Mouse (Mus musculus) hindbrain, embryonic 15.5 days (tissue): ENCODE data around the gene Cfb. TPM values are rescaled to one million over a fixed set of nuclear protein-coding genes. Genes with fewer than 3 reads are reported as not detected.
A peak's percentile ranks its signal among the peaks of the same experiment; 100 is the strongest.

ENCODE experiments used
- ATAC-seq: fragments of 200-750 bp; cut with Nextera tagmentation; 2 replicates; pipeline ENCODE4 v1.8.0; 2017; ENCODE audit warnings: low read depth, moderate number of reproducible peaks, moderate TSS enrichment; ENCODE audit not compliant: low FRiP score
- H3K27ac ChIP-seq: fragments of 300-500 bp; sonication (generic); replicated peaks from 2 replicates; pipeline ENCODE4 v1.5.1; 2015; ENCODE audit warnings: mild to moderate bottlenecking, inconsistent platforms
- H3K27me3 ChIP-seq: fragments of 300-500 bp; sonication (generic); 2 replicates; pipeline ENCODE4 v1.6.1; 2015; ENCODE audit warnings: control low read depth, inconsistent platforms
- H3K36me3 ChIP-seq: fragments of 300-500 bp; sonication (generic); 2 replicates; pipeline ENCODE4 v1.6.1; 2015; ENCODE audit warnings: control low read depth, inconsistent platforms
- H3K4me1 ChIP-seq: fragments of 300-500 bp; sonication (generic); replicated peaks from 2 replicates; pipeline ENCODE4 v1.6.1; 2015; ENCODE audit warnings: control low read depth, inconsistent platforms
- H3K4me2 ChIP-seq: fragments of 300-500 bp; sonication (generic); 2 replicates; pipeline ENCODE4 v1.6.1; 2015; ENCODE audit warnings: moderate library complexity, mild to moderate bottlenecking, inconsistent platforms
- H3K4me3 ChIP-seq: fragments of 300-500 bp; sonication (generic); 2 replicates; pipeline ENCODE4 v1.5.1; 2015; ENCODE audit warnings: mild to moderate bottlenecking, inconsistent platforms
- H3K9ac ChIP-seq: fragments of 300-500 bp; sonication (generic); 2 replicates; pipeline ENCODE4 v1.6.1; 2015; ENCODE audit warnings: inconsistent platforms
- H3K9me3 ChIP-seq: fragments of 300-500 bp; sonication (generic); 2 replicates; pipeline ENCODE4 v1.6.1; 2016; ENCODE audit warnings: control low read depth, inconsistent platforms
- WGBS: fragments of 180-500 bp; shearing (Covaris S2); methylation state at CpG from one replicate; pipeline ENCODE4 v1.1.7; 2015; 5-methylcytosine and 5-hydroxymethylcytosine counted together
- polyA plus RNA-seq: library from polyadenylated mRNA; unstranded; fragments of >200 nt; fragmentation: Nextera tagmentation; extraction: Ambion mirVana; gene quantifications from 2 replicates; pipeline ENCODE4 v1.2.1, GENCODE M21; 2015

The Cfb gene
- polyA plus RNA-seq, 1 experiment from 2014 or later, result 2.5 TPM

DNA sequence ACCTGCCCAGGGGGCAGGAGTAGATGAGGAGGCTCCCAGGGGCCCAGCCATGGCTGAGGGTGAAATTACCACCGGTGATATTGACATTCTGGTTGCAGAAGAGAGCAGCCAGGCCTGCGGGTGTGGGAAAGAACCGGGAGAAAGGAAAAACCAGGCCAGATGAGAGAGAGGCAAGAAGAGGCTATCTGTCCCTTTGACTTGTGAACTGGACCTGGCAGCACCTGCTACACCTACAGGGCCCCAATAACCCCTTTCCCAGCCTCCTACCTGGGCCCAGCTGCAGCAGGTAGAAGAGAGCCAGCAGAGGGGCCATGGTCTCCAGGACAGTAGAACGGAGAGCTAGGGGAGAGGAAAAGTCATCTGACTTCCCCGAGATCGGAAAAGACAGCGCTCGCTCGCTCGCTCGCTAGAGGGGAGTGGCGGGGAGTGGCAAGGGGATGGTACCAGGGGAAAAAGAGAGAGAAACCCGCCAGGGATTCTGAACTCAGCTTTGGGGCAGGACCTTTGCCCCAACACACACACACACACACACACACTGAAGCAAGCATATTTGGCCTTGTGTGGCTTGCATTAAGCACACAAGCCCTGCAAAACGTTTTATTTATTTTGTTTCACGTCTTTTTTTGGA is 19.5 kb upstream of the Cfb start, which contains the start of gene Gm20547:
Gene Gm20547 (minus strand): TSS at position 360 of the 628 bp plus-strand sequence.
- no peak for ATAC-seq
- Histone ChIP-seq H3K36me3 (no peaks in the 10 kb centered on the region), H3K9ac (no peak within 1 kb of the TSS), H3K4me3 (no peak within 1 kb of the TSS), H3K27me3 (peaks cover 8% of the 10 kb centered on the region; the same call in 1 of the 2 replicates), H3K4me2 (no peak within 1 kb of the TSS), H3K4me1 (no peaks in the 10 kb centered on the region), H3K9me3 (no peaks in the 10 kb centered on the region), H3K27ac (no peak within 1 kb of the TSS)
- 9% methylated on average over 15 of the region's 15 CpGs for WGBS

- Histone ChIP-seq H3K4me3 (no peak overlapping the region), H3K9me3 (no peaks in the 10 kb centered on the region), H3K36me3 (no peaks in the 10 kb centered on the region), H3K27ac (no peak overlapping the region), H3K9ac (no peak overlapping the region), H3K27me3 (peaks cover 8% of the 10 kb centered on the region; the same call in 1 of the 2 replicates), H3K4me2 (no peak overlapping the region), H3K4me1 (no peaks in the 10 kb centered on the region)
- ATAC-seq, result no peak
These were observed 18.8 kb upstream of the Cfb start for GRCm38 (mm10) chr17:34881166-34881565.

DNA sequence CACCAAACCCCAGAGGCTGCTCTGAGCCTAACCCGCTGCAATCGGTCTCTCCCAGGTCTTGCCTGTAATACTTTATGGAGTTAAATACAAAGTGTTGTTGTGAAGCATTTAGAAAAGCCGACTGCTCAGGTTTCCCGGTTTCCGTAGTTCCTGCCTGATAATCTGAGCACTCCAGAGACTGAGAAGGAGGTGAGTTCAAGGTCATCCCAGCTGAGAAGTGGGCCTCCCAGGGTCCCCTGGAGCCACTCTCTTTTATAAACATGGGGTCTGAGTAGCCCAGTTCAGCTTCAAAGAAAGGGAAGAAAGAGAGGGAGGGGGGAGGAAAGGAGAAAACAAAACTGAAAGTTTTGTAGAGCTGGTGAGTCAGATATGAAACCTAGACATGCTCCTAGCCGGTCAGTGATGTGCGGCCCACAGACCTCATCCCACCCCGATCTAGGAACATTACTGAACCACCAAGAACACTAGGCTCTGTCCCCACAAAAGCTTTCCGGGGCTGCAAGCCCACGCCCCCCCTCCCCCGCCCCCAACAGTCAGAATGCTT is 17.1 kb upstream of the Cfb start, which contains the start of gene Zbtb12:
Gene Zbtb12 (plus strand): TSS at position 148 of the 544 bp plus-strand sequence.
- ATAC-seq, result no peak
- no peaks in the 10 kb centered on the region for H3K9me3 ChIP-seq
- 65% methylated on average over 11 of the region's 11 CpGs for WGBS

GRCm38 (mm10) chr17:34874321-34874720 is 12.0 kb upstream of the Cfb start:
- Histone ChIP-seq H3K9me3 (no peaks in the 10 kb centered on the region), H3K27me3 (no peaks in the 10 kb centered on the region), H3K4me2 (no peak overlapping the region), H3K4me1 (no peaks in the 10 kb centered on the region), H3K27ac (no peak overlapping the region), H3K9ac (no peak overlapping the region), H3K4me3 (no peak overlapping the region), H3K36me3 (no peaks in the 10 kb centered on the region)
- 95% methylated on average over 6 of the region's 6 CpGs for WGBS
- ATAC-seq, result no peak

More for the DNA sequence above, 17.1 kb upstream of the Cfb start, which contains the start of gene Zbtb12:
- H3K9ac ChIP-seq, result no peak within 1 kb of the TSS
- no peaks in the 10 kb centered on the region for H3K4me1 ChIP-seq
- H3K36me3 ChIP-seq, result no peaks in the 10 kb centered on the region
- H3K4me2 ChIP-seq, result no peak within 1 kb of the TSS
- peaks cover 8% of the 10 kb centered on the region; the same call in 1 of the 2 replicates for H3K27me3 ChIP-seq
- H3K27ac ChIP-seq, result no peak within 1 kb of the TSS
- H3K4me3 ChIP-seq, result no peak within 1 kb of the TSS

DNA sequence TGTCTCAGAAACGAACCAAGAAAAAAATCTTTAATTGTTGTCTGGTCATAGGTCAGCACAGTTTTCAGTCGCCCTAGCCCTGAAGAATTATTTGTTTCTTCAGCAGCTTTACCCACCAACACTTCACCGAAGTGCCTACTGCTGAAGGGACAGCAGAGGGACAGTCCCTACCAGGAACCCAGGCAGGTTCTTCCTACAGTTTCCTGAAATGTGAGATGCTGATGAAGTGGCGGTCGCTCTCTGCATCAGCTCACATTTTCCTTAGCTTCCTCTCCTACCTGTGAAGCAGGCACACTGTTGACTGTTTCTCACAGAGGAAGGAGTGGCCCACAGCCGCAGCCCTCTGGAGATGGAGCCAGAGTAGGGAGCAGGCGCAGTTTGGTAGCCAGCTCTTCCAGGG is 3.7 kb upstream of the Cfb start:
- Histone ChIP-seq H3K9ac (no peak overlapping the region), H3K27ac (no peak overlapping the region), H3K9me3 (no peaks in the 10 kb centered on the region), H3K4me2 (no peak overlapping the region), H3K36me3 (no peaks in the 10 kb centered on the region), H3K4me1 (no peaks in the 10 kb centered on the region), H3K4me3 (no peak overlapping the region), H3K27me3 (no peaks in the 10 kb centered on the region)
- 64% methylated on average over 7 of the region's 7 CpGs for WGBS
- ATAC-seq, result no peak

DNA sequence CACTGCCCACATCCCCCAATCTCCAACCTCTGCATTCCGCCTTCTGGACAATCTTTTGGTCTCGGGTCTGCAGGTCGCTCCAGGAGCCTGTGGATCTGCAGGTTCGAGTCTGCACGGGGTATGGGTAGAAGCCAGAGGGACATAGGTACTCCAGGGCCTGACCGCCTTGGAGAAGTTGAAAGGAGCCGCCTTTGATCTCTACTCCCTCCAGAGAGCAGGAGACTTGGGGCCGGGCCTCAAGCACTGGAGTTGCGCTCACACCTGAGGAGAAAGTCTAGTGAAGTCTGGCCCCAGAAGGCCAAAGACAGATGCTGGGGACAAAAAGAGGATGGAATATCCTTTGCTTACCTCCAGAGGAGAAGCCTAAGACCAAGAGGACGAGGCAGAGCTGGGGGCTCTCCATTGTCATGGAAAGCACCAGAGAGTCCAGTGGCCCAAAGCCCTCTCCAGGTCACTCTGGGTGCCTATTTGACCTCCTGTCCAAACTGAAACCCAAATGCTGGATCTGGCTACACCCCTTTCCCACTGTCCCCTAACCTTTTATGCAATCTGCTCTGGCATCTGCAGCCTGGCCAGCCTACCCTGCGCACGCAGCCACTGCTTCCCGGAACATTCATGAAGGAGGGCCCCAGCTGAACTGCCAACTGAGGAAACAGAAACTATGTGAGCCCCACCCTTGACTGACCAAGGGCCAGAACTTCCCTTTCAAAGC is 458 bp downstream of the Cfb start:
- Histone ChIP-seq H3K9me3 (no peaks in the 10 kb centered on the region), H3K4me1 (no peaks in the 10 kb centered on the region), H3K4me2 (no peak overlapping the region), H3K9ac (no peak overlapping the region), H3K27me3 (no peaks in the 10 kb centered on the region), H3K36me3 (no peaks in the 10 kb centered on the region), H3K27ac (no peak overlapping the region), H3K4me3 (no peak overlapping the region)
- WGBS, result 71% methylated on average over 13 of the region's 13 CpGs
- no peak for ATAC-seq

DNA sequence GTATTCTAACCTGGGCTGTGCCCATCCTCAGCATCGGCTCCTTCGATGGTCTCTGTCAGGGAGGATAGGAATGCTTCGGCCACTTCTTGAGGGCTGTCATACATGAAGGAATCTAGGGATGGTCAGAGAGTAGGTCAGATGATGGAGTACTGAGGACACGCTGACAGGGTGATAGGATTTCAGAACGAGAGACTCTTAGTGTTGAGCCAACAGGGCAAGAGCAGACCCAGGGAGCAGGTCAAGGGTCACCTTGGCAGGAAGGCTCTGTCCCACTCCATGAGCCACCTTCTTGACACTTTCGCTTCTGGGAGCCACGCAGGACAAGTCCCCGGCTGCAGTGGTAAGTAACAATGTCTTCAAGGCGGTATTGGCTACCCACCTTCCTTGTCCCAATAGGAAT is 1.8 kb downstream of the Cfb start:
- no peak for ATAC-seq
- no peak overlapping the region for H3K4me3 ChIP-seq
- 89% methylated on average over 9 of the region's 9 CpGs for WGBS
- H3K36me3 ChIP-seq, result peaks cover 10% of the 10 kb centered on the region
- H3K27ac ChIP-seq, result no peak overlapping the region
- H3K4me2 ChIP-seq, result no peak overlapping the region
- H3K9ac ChIP-seq, result no peak overlapping the region
- no peaks in the 10 kb centered on the region for H3K27me3 ChIP-seq
- no peaks in the 10 kb centered on the region for H3K4me1 ChIP-seq
- H3K9me3 ChIP-seq, result no peaks in the 10 kb centered on the region

DNA sequence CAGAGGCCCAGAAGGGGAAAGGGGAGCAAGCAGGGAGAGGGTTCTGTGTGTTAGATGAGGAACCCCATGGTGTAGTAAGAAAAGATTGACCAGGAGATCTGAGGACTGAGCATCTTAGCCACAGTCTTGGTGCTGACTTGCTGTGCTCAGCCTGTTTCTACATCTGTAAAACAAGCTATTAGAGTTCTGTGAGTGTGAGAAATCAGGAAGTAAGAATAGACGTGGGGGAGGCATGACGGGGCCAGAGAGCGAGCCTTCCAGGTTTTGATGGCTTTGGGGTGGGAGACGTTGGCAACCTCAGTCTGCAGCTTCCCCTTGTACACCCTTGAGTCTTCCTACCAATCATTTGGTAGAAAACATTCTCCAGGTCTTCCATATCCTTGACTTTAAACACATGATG is 3.6 kb downstream of the Cfb start:
- ATAC-seq, result no peak
- Histone ChIP-seq H3K4me2 (no peak overlapping the region), H3K9me3 (no peaks in the 10 kb centered on the region), H3K4me3 (no peak overlapping the region), H3K36me3 (peaks cover 27% of the 10 kb centered on the region), H3K27ac (no peak overlapping the region), H3K4me1 (no peaks in the 10 kb centered on the region), H3K9ac (no peak overlapping the region), H3K27me3 (no peaks in the 10 kb centered on the region)
- 87% methylated on average over 4 of the region's 4 CpGs for WGBS

- peaks cover 14% of the 10 kb centered on the region for H3K4me1 ChIP-seq
- no peak overlapping the region for H3K9ac ChIP-seq
- H3K9me3 ChIP-seq, result no peaks in the 10 kb centered on the region
- ATAC-seq, result no peak
- H3K27me3 ChIP-seq, result no peaks in the 10 kb centered on the region
- no peak overlapping the region for H3K4me3 ChIP-seq
- H3K36me3 ChIP-seq, result peaks cover 39% of the 10 kb centered on the region
- H3K27ac ChIP-seq, result no peak overlapping the region
- WGBS, result 44% methylated on average over 3 of the region's 3 CpGs
- H3K4me2 ChIP-seq, result no peak overlapping the region
These were observed 6.5 kb downstream of the Cfb start for GRCm38 (mm10) chr17:34855825-34856224.

DNA sequence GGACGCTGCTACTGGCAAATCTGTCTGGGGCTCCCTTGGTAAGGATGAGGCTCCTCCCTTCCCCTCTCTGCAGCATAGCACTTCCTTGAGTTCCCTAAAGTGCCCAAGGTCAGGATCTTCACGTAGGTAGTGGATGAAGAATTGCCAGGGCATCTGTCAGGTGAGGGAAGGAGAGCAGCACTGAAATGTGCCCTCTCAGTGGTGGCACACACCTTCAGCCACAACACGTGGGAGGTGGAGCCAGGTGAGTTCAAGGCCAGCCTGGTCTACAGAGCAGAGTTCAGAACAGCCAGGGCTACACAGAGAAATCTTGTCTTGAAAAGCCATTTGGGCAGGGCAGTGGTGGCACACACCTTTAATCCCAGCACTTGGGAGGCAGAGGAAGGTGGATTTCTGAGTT is 7.6 kb downstream of the Cfb start:
- 88% methylated on average over 3 of the region's 3 CpGs for WGBS
- no peak overlapping the region for H3K4me2 ChIP-seq
- H3K4me3 ChIP-seq, result no peak overlapping the region
- no peak for ATAC-seq
- H3K9me3 ChIP-seq, result no peaks in the 10 kb centered on the region
- no peaks in the 10 kb centered on the region for H3K27me3 ChIP-seq
- H3K4me1 ChIP-seq, result peaks cover 17% of the 10 kb centered on the region
- H3K9ac ChIP-seq, result no peak overlapping the region
- H3K36me3 ChIP-seq, result peaks cover 39% of the 10 kb centered on the region
- no peak overlapping the region for H3K27ac ChIP-seq

DNA sequence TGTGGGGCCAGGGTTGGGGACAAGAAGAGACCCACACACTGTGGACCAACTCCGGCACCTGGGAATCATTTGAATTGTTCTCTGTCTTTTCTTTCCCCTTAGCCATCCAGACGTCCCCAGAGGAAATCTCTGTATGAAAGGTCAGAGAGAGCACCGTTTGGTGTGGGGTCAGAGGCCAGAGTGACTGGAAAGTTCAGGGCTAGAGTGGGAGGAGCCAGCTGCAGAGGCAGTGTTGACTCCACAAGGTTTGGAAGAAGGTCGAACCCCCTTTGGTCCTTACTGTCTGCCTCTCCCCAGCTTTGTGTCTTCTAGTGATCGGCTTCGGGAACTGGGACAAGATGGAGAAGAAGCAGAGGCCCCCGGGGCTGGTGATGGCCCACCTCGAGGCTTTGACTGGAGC is 8.8 kb downstream of the Cfb start:
- Histone ChIP-seq H3K36me3 (peaks cover 39% of the 10 kb centered on the region), H3K27me3 (no peaks in the 10 kb centered on the region), H3K4me2 (no peak overlapping the region), H3K4me3 (no peak overlapping the region), H3K4me1 (peaks cover 25% of the 10 kb centered on the region), H3K27ac (no peak overlapping the region), H3K9me3 (no peaks in the 10 kb centered on the region), H3K9ac (no peak overlapping the region)
- 80% methylated on average over 8 of the region's 8 CpGs for WGBS
- ATAC-seq, result no peak

GRCm38 (mm10) chr17:34850517-34851125 is 11.7 kb downstream of the Cfb start:
- peak overlapping the region; percentile 73 for H3K27ac ChIP-seq
- no peaks in the 10 kb centered on the region for H3K27me3 ChIP-seq
- peak; percentile 2; the same call in 1 of the 2 replicates for ATAC-seq
- peak overlapping the region; percentile 74 for H3K4me3 ChIP-seq
- peaks cover 57% of the 10 kb centered on the region for H3K36me3 ChIP-seq
- H3K9ac ChIP-seq, result peak overlapping the region; percentile 90
- peaks cover 25% of the 10 kb centered on the region for H3K4me1 ChIP-seq
- WGBS, result 2% methylated on average over 25 of the region's 25 CpGs
- no peaks in the 10 kb centered on the region for H3K9me3 ChIP-seq
- H3K4me2 ChIP-seq, result peak overlapping the region; percentile 80
